Mouse (Mus musculus) c-Kit-positive CD71-negative TER-119-negative erythroid progenitor cells, embryonic 14.5 days (primary cell): ENCODE measurements around the gene Mapkapk3.

Experiments used
- DNase-seq: peaks from one replicate; pipeline ENCODE4 v3.0.0-alpha.2; 2013; ENCODE audit warnings: low read depth

Gene Mapkapk3

DNA sequence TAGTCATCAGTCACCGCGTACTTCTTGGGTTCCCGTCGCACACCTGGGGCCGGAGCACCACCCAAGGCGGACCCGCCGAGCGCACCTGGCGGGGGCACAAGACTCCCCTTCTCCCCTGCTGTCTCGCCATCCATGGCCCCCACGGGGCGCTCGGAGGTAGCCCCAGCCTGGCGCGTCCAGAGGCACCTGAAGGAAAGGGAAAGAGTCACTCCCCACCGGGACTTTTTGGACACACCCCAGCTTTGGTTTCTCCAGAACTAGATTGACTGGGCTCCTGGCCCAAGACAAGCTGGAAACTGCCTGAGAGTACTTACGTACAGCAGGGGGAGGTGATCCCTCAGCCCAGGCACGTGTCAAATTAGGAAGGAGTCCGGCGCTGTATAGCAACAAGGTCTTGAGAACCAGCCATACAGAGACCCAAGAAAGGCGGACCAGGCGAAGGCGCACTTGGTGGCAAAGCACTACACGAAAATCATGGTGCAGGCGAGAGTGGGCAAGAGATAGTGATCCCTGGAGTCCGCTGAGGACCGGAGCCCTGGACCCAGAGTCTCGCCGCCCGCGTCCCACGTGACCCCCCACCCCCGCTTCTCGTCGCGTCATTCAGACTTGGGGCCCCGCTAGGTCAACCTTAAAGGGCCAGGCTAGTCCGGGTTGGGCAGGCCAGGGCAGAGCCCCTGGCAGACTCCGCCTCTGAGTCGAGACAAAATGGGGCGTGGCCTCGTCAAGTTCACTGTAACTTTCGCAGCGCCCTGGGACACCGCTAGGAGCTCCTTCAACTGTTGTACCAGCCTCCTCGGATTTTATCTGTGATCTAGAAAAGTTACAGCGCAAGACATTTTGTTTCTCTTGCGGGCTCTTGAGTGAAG is at the start of gene Mapkapk3:
TSS of gene Mapkapk3 (minus strand) at position 667 of the 866 bp plus-strand sequence.
- peak; percentile 88 for DNase-seq

GRCm38 (mm10) chr9:107338172-107338883 is 48.7 kb upstream of the Mapkapk3 start, which contains the start of gene Hemk1:
Hemk1 (minus strand) TSS chr9:107338350.
- peak; percentile 73 for DNase-seq

DNA sequence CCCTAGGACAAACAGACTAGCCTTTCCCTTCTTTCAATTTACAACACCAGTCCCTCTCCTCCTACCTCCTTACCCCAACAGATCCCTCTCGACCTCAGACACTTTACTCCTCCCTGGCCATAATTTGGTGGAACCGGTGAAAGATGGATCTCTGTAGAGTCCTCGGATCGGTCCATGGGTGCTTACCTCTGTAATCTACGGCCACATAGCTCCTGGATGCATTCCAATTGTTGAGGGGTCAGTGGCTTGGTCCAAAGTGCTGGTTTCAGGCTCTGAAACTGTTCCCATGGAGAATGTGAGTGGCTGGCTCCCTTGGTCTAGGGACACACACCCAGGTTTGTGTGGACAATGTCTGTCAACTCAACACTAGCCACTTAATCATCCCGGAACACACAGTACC is 46.7 kb upstream of the Mapkapk3 start:
- no peak for DNase-seq

- peak; percentile 55 for DNase-seq
These were observed 46.2 kb upstream of the Mapkapk3 start for GRCm38 (mm10) chr9:107335909-107336308.

GRCm38 (mm10) chr9:107335046-107335445 is 45.4 kb upstream of the Mapkapk3 start:
- DNase-seq = no peak

DNA sequence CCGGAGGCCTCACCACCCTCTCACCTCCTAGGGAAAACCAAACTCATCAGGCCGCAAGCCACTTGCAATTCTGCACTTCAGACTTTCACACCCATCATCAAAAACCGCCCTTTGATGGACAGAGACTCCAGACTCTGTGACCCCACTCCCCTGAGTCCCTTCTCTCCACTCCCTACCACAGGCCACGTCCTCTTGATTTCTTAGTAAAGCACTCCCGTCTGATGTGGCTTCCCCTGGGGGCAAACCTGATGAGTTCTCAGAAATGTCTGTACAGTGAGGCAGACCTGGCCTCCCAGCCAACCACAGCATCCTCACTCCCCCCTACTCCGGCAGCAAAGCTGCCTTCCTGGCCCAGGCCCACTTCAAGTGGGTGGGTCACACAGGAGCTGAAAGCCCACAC is 44.7 kb upstream of the Mapkapk3 start:
- no peak for DNase-seq

DNA sequence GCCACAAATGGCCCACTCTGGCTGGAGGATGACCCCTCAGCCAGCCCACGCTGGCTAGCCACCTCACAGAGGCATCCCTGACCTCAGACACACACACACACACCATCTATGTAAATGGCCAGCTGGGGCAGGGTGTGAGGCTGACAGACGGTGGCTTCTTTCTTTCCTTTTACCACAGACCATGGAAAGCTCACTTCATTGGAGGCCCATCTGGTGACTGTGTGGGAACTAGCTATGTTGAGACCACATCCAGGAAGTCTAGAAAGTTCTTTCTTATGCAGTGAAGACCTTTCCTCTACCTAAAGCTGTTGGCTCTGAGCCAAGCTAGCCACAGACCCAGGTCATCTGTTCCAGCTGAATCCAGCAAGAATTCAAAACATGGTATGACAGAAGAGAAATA is 44.0 kb upstream of the Mapkapk3 start:
- no peak for DNase-seq

GRCm38 (mm10) chr9:107330791-107331190 is 41.1 kb upstream of the Mapkapk3 start:
- DNase-seq = no peak

DNA sequence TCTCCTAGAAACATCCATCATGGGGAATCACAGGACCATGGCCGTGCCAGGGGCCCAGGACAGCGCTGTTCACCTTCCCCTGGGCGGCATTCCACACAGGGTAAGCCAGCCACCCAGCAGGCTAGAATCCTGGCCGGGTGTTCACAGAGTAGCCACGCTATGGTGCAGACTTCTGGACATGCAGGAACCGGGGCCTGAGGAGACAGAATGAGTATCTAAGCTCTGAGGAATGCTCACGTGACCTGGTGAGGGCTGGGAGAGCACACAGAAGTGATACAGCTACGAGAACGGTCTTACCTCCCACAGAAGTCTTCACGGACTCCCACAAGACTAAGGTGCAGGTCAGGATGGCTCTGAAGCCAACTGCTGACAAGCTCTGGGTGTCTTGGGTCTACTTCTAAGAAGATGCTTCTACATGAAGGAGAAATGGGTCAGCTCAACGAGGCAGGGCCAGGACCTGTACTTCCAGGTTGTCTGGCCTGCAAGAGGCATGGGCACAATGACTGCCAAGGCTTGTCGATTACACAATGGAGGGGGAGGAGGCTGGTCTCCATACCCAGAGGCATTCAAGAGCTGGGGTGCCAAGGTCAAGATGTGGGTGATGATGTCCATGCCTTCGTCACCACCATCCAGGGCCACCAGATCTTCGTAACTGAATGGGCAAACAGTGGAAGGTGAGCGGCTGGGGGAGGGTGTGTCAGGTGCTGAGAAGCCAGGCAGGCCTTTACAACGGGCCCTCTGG is 38.4 kb upstream of the Mapkapk3 start:
- no peak for DNase-seq

DNA sequence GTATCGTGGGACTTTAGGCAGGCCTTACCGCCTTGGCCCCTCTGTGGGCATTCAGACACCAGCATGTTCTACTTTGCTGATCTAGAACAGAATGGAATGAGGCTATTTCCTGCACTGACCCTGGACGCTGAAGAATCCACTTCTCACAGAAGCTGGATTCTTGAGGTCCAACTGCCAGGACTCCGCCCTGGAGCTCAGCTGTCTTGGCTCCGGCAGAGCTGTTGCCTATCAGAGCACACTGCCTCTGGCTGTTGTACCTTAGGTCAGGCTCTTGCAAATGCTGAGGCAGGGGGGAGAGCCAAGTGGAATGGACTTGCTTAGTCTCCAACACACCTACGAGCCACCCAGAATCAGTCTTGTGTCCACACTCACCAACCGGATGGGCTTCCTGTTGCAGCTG is 36.2 kb upstream of the Mapkapk3 start:
- no peak for DNase-seq

DNA sequence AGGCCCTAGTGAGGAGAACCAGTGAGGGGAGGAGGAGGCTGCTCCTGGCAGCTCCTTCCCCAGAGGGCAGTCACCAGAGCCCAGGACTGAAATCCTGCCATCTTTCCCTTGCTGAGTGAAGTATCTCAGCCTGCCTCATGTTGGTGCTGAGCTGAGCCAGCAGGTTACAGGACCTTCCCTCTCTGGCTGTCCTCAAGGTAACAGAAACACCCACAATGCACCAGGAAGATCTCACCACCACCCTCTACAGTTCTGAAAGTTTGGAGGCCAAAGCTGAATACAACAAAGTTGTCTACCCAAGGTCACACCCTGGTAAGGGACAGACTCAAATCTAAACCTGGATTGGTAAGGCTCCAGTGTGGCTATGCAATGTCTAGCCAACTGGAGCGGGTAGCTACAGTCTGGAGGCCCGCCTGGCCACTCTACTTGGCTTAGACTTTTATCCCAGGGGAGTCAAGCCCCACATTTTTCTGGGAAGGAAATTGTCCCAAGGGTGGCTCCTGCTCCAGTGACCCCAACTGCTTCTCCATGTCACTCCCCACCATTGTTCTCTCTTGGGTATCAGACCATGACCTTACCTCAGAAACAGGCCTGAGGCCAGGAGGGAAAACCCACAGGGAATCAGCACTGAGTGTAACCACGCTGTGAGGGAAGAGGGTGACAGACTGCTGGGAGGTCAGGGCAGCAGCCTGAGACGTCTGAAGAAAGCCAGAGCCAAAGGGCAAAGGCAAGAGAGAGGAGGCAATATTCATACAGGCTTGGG is 35.3 kb upstream of the Mapkapk3 start:
- no peak for DNase-seq

GRCm38 (mm10) chr9:107323558-107323957 is 33.9 kb upstream of the Mapkapk3 start:
- no peak for DNase-seq

GRCm38 (mm10) chr9:107322461-107323050 is 32.9 kb upstream of the Mapkapk3 start:
- DNase-seq = no peak

GRCm38 (mm10) chr9:107315791-107316190 is 26.1 kb upstream of the Mapkapk3 start:
- DNase-seq = no peak

- no peak for DNase-seq
These were observed 24.2 kb upstream of the Mapkapk3 start for GRCm38 (mm10) chr9:107313926-107314325.

GRCm38 (mm10) chr9:107312811-107313584 is 23.3 kb upstream of the Mapkapk3 start:
- DNase-seq = peak; percentile 79

DNA sequence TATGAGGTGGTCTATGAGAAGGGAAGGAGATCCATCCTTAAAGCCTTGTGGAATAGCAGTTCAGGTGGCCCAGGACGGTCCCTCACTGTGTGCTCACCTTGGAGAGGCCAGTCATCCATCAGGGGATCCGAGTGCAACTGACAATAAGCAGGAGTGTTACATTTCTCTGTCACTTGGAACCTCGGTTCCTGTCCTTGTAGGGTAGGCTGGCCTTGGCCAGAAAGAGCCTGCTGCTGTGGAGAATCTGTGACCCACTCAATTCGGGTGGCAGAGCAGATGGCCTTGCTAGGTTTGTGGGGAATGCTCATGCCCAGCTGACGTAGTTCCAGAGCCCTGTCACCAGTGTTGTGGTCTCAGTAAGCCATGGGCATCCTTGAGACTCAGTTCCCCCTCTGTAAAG is 19.9 kb upstream of the Mapkapk3 start:
- no peak for DNase-seq

GRCm38 (mm10) chr9:107309171-107309570 is 19.5 kb upstream of the Mapkapk3 start:
- DNase-seq = no peak

GRCm38 (mm10) chr9:107308346-107309000 is 18.8 kb upstream of the Mapkapk3 start:
- no peak for DNase-seq

GRCm38 (mm10) chr9:107307886-107308285 is 18.2 kb upstream of the Mapkapk3 start:
- DNase-seq = no peak
